Mouse (Mus musculus) stomach, adult 2 months (tissue): ENCODE measurements around the gene Kri1. TPM values are rescaled to one million over a fixed set of nuclear protein-coding genes. Genes with fewer than 3 reads are reported as not detected.

Experiments
- polyA plus RNA-seq: library from polyadenylated mRNA; depleted of rRNA; stranded (reverse); fragments of >200 nt; gene quantifications from 2 replicates; pipeline ENCODE4 v1.2.3, GENCODE M21; 2012; rRNA removed

Gene Kri1
- polyA plus RNA-seq = 7.5 and 7.9 TPM in 2 replicates

DNA sequence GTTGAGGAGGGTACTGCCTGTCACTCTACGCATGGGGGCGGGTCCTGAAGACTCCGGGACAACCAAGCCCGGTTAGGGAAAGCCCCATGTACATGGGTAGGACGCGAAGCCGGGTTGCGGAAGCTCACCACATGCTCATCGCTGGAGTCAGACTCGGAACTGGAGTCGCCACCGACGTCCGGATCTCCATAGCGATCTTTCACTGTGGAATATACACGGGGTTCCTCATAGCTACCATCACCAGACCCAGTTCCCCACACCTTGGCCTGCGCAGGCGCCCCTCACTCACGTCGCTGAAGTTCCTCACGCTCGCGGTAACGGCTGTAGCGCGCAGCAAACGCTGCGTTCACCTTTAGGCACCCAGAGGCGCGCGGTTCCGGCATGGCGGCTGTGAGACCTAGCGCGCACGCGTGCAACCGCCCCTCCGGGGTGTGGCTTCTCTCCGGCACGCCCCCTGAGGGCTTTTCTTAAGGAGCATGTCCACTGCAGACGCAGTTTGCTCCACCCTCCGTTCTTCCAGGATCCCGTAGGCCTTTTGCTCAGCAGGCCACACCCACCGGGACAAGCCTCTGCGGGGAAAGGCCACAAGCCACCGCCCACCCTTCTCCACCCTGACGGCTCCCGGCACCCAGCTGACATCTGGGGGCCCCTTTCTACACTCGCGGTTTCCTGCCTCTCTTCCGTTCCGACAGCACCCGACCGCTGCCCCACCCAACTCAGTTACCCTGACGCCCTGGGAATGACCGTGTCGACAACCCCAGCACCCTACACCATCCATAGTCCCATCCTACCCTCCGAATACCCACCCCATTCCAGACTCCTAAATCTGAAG lies at the start of gene Kri1:
Gene Kri1, minus strand, starts transcription at position 399 of the 832 bp plus-strand sequence.

DNA sequence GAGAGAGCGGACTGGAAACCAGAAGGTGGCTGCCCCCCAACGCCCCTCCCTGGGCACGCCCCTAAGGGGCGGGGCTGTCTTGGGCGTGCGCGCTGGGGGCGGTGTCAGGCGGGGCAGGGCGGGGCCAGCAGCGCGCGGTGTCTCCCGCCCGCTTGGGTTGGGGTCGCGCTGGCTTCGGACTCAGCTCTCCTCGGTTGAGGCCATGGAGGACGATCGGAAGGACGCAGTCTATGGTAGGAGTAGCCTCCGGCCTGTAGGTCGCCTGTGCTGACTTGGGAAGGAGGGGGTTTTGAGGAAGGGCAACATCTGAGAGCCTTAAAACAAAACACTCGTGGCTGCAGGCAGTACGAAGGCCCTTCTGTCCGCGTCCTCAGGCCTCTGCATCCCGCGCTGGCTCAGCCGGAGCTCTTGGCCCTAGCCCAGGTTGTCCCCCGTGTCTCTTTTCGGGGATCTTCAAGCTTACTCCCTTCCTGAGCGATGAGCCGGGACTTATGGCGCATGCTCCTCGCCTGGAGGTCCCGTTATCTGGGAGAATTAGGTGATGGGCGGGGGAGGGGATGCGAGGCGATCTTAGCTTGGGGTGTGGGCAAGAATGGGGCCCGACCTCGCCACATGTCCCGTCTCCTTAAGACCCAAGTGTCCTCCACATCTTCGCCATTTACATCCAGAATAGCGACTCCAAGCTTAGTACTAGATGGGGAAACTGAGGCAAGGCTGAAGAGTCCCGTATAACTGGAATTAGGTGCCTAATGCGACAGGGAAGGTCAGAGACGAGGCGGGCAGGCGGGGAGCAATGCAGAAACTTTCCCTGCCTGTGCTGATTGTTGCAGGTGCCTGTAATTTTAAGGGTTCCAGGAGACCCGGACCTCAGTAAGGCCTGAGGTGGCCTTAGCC lies 33.1 kb upstream of the Kri1 start, which contains the start of gene Slc44a2:
Gene Slc44a2, plus strand, starts transcription at position 80 of the 894 bp plus-strand sequence.

DNA sequence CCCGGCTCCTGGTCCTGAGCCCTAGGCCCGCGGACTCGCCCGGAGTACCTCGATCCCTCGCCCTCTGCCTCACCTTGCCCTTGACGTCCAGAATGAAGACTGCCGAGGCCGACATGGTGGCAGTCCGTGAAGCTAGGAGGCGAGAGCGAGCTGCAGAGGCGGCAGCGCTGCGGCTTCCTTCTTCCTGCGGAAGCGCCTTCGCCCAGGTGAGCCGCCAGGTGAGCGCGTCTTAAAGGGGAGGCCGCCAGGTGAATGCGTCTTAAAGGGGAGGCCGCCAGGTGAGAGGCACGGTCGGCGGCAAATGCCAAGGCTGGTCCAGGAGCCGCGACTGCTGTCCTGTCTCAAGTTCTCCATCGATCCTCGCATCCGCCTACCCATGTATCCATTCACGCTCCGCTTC lies 24.4 kb upstream of the Kri1 start, which contains the start of gene Ap1m2:
Gene Ap1m2, minus strand, starts transcription at position 204 of the 400 bp plus-strand sequence.

DNA sequence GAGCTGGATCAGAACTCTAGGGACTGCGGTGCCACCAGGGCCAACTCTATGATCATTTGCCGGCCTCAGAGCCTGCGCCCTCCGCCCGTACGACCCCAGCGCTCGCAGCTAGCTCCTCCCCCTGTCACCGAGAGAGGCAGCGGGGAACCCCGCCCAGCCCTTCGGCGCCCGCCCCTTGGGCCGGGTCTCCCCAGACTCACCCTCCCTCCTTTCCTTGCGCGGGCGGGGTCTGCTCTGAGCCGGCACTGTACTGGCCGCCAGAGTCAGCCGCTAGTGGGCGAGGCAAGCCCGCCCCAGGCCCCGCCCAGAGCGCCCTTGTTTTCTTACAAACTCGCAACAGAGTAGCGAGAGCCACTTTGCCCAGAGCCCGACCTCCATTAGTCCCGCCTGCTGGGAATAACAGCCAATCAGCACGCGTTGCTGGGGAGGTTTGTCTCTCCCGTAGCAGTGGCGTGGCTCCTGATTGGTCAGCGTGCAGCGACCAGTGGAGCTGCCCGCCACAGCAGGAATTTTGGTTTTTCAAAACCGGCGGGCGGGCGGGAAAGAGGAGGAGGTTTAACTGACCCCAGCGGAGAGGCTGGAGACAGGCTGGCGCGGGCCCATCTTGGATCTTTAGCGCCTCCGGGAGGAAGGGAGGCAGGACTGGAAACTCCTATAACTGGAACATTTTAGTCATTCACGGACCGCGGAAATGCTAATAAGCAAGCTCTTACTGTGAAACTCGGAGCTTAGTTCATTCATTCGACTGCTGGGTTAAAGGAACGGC lies 3.4 kb upstream of the Kri1 start, which contains the start of gene Cdkn2d:
Gene Cdkn2d, minus strand, starts transcription at position 386 of the 766 bp plus-strand sequence.

DNA sequence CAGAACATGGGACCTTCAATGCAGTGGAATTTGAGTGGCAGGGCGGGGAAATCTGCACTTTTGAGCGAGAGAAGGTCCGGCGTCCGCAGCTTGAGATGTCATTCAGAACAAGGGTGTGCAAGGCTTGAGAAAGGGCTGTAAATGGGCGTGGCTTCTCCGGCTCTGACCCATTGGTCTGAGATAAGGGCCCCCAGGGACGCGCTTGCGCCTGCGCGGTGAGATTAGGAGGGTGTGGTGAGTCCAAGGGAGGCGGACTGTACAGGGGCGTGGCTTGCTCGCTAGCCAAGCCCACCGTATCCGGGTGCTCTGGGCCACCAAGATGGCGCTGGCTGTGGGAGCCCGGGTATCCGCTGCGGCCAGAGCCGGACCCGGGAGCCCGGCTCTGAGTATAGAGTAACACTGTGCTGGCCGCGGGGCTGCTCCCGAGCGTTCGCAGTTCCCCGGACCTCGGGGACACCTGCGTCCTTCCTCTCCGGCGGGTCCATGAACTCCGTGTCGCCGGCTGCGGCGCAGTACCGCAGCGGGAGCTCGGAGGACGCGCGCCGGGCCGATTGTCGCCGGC lies 22.7 kb downstream of the Kri1 start, which contains the start of gene Atg4d:
Gene Atg4d, plus strand, starts transcription at position 294 of the 562 bp plus-strand sequence.

DNA sequence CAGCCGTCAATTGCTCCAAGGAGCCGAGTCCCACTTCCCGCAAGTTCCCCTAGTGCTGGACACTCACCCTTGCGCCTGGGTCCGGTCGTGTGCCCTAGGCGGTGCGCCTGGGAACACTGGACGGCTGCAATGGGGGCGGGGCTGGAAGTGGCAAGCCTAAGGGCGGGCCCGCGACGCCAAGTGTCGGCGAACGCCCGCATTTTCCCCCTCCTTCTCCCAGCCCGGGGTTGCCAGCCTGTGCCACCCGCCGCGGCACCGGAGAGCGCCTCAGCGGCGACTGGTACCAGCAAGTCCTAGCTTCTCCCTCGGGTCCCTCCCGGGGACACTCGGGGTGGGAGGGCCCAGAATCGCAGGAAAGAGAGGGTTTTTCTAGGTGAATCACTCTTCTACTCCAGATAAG lies 39.4 kb downstream of the Kri1 start, which contains the start of gene S1pr5:
Gene S1pr5, minus strand, starts transcription at position 118 of the 400 bp plus-strand sequence.

DNA sequence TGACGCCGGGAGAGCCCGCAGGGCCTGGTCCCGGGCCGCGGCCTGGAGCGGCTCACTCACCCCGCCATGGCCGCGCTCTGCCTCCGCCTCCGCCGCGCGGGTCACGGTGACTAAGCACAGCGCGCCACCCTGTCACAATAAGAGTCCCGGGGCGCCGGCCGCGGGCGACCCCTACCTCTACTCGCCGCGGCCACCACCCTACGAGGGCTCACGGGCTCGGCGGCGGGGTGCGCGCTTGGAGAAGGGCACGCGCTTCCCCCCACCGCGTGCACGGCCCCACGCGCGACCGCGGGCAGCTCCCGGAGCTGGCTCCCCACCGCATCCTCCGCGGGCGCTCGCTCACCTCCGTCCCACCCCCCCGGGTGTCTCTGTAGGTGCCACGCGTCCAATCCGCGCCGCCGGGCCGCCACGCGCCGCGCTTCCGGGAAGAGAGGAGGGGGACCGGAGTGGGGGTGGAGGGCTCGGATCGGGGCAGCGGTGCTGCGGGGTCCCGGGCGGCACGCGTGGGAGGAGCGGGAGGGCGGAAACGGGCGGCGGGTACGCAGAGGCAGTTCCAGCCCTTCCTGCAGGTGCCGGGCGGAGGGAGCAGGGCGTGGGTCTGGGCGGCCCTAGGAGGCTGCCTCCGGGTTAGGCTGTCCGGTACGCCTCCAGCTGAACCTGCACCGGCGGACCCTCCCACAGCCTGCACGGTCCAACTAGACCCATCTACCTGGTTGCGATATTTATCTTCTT lies 48.9 kb downstream of the Kri1 start, which contains the start of gene Keap1:
Gene Keap1, minus strand, starts transcription at position 629 of the 732 bp plus-strand sequence.

Other genes starting within 250 kb of the Kri1 start
- gene Zglp1, start 220.9 kb downstream of the Kri1 start, polyA plus RNA-seq = 0.12 and 1.0 TPM in 2 replicates
- 0.09 TPM in 1 of 2 replicates, not detected in the other for gene Gm49373, start 214.9 kb downstream of the Kri1 start, polyA plus RNA-seq
- gene Fdx1l, start 214.4 kb downstream of the Kri1 start, polyA plus RNA-seq = 22.8 and 51.6 TPM in 2 replicates
- gene Gm38431, start 196.0 kb downstream of the Kri1 start, polyA plus RNA-seq = 6.2 and 11.8 TPM in 2 replicates
- gene Raver1, start 196.0 kb downstream of the Kri1 start, polyA plus RNA-seq = 31.9 and 36.1 TPM in 2 replicates
- gene Tyk2, start 156.7 kb downstream of the Kri1 start, polyA plus RNA-seq = 12.0 and 13.6 TPM in 2 replicates
- 19.9 and 23.4 TPM in 2 replicates for gene Cdc37, start 138.0 kb downstream of the Kri1 start, polyA plus RNA-seq
- gene Pde4a, start 122.3 kb downstream of the Kri1 start, polyA plus RNA-seq = 4.6 and 5.4 TPM in 2 replicates
- gene Keap1, start 48.6 kb downstream of the Kri1 start, polyA plus RNA-seq = 42.1 and 51.8 TPM in 2 replicates
- gene S1pr5, start 39.5 kb downstream of the Kri1 start, polyA plus RNA-seq = 9.1 and 21.3 TPM in 2 replicates
- gene Atg4d, start 22.7 kb downstream of the Kri1 start, polyA plus RNA-seq = 33.3 and 62.7 TPM in 2 replicates
- gene Cdkn2d, start 3.4 kb upstream of the Kri1 start, polyA plus RNA-seq = 12.6 and 18.9 TPM in 2 replicates
- 30.6 and 32.9 TPM in 2 replicates for gene Ap1m2, start 24.4 kb upstream of the Kri1 start, polyA plus RNA-seq
- gene Slc44a2, start 32.7 kb upstream of the Kri1 start, polyA plus RNA-seq = 33.9 and 44.4 TPM in 2 replicates
- 12.5 and 13.0 TPM in 2 replicates for gene Ilf3, start 79.9 kb upstream of the Kri1 start, polyA plus RNA-seq
- gene Qtrt1, start 123.9 kb upstream of the Kri1 start, polyA plus RNA-seq = 20.1 and 21.8 TPM in 2 replicates
- 188 and 243 TPM in 2 replicates for gene Dnm2, start 136.9 kb upstream of the Kri1 start, polyA plus RNA-seq
- gene Tmed1, start 222.3 kb upstream of the Kri1 start, polyA plus RNA-seq = 8.8 and 13.1 TPM in 2 replicates
- gene AB124611, start 238.2 kb upstream of the Kri1 start, polyA plus RNA-seq = 2.5 and 2.6 TPM in 2 replicates